Mouse (Mus musculus): ENCODE data around the gene Bloc1s5.
A peak's percentile ranks its signal among the peaks of the same experiment; 100 is the strongest.
"Not testable (repeated sequence)": the region's sequence is repeated elsewhere in the genome, so short reads cannot be mapped to it uniquely, and the experiment has no call there.

Gene Bloc1s5

GRCm38 (mm10) chr13:38618001-38618630 lies 16.8 kb downstream of the Bloc1s5 start:
- DNase-seq (ENCODE audit: low spot score in 2 of 2) = not testable (repeated sequence)

- no peak for DNase-seq (ENCODE audit: low spot score in 2 of 2)
These were observed 18.0 kb downstream of the Bloc1s5 start for GRCm38 (mm10) chr13:38616887-38617286.

DNA sequence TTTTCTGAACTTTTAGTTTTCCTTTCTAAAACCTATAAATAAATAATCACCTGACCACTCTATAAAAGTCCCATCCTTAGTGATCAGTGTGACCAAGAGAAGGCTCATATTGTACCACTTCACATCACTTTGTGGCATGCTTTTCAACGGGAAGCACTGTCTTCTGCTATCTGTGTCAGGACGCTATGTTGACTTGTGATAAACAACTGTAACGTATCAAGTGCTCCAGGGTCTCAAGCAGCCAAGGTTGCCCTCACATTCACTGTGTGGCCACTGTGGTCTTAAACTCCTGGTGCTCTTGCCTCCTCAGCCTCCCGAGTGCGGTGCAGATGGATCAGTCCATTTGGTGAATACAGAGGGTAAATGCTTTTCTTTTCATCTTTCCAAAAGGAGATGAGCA lies 19.3 kb downstream of the Bloc1s5 start:
- DNase-seq (ENCODE audit: low spot score in 2 of 2) = no peak

DNA sequence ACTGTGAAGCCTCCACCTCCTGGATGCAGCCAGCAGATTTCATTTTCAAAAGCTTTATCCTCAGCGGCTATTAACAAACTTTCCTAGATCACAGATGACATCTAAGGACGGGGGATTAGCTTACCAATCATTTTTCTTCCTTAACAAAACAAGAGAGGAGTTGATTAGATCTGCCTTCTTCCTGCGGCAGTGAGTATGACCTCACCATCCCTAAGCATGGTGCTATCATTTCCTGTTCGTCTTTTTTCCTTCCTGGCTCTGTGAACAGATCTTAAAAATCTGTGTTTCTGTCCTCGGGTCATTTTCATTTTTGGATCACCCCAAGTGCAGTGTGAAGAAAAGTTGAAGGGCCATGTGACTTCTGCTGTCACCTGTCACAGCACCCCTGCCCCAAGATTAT lies 20.6 kb downstream of the Bloc1s5 start:
- no peak for DNase-seq (ENCODE audit: low spot score in 2 of 2)

GRCm38 (mm10) chr13:38613583-38613982 lies 21.3 kb downstream of the Bloc1s5 start:
- no peak for DNase-seq (ENCODE audit: low spot score in 2 of 2)

GRCm38 (mm10) chr13:38612608-38613007 lies 22.3 kb downstream of the Bloc1s5 start:
- no peak for DNase-seq (ENCODE audit: low spot score in 2 of 2)

- DNase-seq (ENCODE audit: low spot score in 2 of 2) = no peak
These were observed 22.7 kb downstream of the Bloc1s5 start for GRCm38 (mm10) chr13:38612179-38612578.

DNA sequence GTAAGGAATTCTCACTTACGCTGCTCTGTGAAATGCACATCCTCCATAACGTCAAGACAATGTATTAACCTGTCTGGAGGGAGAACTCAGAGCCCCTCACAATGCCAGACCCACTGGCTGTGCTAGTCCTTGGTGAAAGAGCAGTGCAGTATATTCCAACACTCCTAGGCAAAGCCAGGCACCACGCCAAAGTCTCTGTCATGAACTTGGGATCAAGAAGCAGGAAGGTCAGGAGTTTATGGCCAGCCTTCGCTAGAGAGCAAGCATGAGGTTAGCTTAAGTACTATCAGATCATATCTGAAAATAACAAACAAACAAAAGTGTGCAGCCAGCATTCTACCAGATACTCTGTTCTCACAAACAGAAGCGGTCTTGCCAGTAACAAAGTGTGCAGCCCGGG lies 24.6 kb downstream of the Bloc1s5 start:
- DNase-seq (ENCODE audit: low spot score in 2 of 2) = no peak

DNA sequence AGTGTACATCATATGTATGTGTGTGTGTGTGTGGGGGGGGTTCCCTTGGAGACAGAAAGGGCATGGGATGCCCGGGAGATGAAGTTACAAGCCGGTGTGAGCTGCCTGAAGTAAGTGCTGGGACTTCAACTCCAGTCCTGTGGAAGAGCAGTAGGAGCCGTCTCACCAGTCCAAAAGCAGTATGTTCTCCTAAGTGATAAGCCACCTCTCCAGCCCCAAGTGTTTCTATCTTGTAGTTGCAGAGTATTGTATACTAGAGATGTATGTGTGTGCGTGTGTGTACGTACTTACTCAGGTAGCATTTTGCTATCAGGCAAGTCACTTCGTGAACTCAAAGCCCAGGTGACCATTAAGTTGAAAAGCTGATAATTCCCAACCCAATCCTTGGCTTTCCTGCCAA lies 27.8 kb downstream of the Bloc1s5 start:
- DNase-seq (ENCODE audit: low spot score in 2 of 2) = no peak

DNA sequence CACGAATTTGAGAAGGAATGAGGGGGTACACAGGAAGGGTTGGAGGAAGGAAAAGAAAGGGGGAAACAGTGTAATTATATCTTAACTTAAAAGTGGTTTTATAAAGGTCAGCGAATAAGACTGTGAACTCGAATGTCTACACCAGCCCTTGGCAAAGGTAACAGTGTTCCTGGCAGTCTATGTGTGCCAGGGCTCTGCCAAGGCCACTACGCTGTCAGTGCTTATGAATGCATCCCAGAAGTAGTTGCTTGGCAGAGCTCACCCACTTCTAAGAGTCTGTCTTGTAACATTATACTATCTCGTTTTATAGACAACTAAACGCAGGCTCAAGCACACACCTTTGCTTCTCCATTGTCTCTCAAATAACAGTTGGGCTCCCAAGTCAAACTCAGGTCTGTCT lies 29.6 kb downstream of the Bloc1s5 start:
- DNase-seq (ENCODE audit: low spot score in 2 of 2) = no peak

GRCm38 (mm10) chr13:38602966-38603365 lies 31.9 kb downstream of the Bloc1s5 start:
- no peak for DNase-seq (ENCODE audit: low spot score in 2 of 2)

DNA sequence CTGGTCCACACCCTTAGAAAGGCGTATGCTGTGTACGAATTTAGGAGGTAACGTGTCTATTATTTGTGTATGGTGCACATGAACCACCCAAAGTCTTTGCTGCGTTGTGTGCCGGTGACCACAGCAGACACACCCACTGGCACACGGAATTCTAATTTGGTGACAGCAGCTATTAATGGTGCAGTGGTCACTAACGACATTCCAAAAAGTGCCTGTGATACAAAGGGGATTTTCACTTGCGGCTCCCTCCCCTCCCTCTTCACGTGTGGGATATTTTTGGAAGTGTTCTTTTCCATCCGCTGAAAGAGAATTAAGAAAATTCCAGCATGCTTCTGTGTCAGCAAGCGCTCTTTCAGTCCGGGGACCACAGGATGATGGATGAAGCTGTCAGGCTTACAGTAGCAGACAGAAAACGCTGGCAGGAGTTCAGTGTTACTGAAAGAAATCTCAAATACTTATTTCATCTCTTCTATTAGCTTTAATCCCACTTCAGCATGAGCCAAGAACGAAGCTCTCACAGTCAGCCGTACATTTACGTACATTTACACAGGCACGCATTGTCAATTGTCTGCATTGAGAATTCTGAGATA lies 32.6 kb downstream of the Bloc1s5 start:
- no peak for DNase-seq (ENCODE audit: low spot score in 2 of 2)

DNA sequence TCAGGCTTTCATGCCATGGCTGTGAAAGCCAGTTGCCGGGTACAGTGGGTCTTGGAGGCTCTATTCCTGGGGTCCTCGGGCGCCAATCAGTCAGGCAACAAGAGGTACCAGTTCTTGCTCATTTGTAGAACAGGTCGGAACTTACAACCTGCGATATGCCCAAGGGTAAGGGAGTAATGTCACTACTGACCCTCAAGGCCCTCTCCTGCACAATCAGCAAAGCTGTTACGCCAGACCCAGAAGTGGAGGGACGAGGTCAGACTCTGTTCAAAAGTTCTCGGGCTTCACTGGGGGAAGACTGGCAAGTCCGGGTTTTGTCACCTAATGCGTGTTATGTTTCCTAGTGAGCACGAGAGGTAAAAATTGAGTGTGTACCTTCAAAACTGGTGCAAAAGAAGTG lies 34.1 kb downstream of the Bloc1s5 start:
- no peak for DNase-seq (ENCODE audit: low spot score in 2 of 2)

DNA sequence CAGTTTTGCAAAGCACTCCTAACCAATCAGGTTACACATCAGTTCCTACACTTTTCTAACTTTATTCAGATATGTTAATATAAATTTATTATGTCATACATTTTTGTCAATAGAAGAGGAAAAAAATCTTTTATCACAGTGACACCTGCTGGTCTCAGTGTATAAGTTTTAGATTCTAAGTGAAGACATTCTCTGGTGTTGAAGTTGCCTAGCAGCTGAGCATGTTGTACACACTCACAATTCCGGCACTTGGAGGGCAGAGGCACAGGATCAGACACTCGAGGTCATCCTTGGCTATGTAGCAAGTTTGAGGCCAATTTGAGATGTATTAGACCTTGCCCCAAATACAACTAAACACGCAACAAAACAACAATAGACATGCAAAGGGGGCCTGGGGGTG lies 37.8 kb downstream of the Bloc1s5 start:
- no peak for DNase-seq (ENCODE audit: low spot score in 2 of 2)

DNA sequence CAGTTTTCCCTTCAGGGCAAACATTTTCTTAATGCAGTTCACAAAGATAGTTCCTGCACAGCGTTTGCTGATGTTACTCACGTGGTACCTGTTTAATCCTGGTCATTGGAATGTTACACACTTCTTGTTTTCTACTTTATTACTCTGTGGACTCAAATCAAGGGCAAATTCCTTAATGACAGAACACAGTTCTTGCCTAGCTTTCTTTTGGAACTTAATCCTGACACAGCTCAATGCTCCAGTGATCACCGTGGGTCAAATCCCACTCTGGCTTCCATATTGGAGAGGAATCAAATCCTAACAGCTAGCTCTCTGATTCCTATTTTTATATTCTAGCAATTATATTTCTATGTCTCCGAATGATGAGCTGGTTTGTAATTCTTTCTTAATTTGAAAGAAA lies 38.4 kb downstream of the Bloc1s5 start:
- DNase-seq (ENCODE audit: low spot score in 2 of 2) = no peak

GRCm38 (mm10) chr13:38593114-38593513 lies 41.8 kb downstream of the Bloc1s5 start:
- no peak for DNase-seq (ENCODE audit: low spot score in 2 of 2)

- no peak for DNase-seq (ENCODE audit: low spot score in 2 of 2)
These were observed 47.6 kb downstream of the Bloc1s5 start for GRCm38 (mm10) chr13:38587350-38587749.

GRCm38 (mm10) chr13:38586451-38586850 lies 48.5 kb downstream of the Bloc1s5 start:
- no peak for DNase-seq (ENCODE audit: low spot score in 2 of 2)

DNA sequence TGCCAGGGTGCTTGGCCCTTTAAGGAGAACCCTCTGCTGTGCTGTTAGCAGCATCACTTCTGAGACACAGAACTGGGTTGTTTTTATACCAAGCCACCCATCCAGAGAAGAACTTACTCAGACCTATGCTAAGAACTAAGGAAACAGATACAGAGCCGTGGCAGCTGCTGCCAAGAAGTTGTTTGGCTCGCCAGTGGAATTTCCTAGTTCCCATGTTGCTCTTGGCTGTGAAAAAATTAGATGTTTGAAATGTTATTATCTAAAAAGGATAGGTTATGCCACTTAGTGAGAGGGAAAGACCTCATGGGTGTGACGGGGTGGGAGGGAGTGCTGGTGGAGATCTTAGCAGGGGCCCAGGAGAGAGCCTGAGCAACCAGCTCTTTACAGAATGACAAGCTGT lies 52.1 kb downstream of the Bloc1s5 start:
- DNase-seq (ENCODE audit: low spot score in 2 of 2) = no peak

DNA sequence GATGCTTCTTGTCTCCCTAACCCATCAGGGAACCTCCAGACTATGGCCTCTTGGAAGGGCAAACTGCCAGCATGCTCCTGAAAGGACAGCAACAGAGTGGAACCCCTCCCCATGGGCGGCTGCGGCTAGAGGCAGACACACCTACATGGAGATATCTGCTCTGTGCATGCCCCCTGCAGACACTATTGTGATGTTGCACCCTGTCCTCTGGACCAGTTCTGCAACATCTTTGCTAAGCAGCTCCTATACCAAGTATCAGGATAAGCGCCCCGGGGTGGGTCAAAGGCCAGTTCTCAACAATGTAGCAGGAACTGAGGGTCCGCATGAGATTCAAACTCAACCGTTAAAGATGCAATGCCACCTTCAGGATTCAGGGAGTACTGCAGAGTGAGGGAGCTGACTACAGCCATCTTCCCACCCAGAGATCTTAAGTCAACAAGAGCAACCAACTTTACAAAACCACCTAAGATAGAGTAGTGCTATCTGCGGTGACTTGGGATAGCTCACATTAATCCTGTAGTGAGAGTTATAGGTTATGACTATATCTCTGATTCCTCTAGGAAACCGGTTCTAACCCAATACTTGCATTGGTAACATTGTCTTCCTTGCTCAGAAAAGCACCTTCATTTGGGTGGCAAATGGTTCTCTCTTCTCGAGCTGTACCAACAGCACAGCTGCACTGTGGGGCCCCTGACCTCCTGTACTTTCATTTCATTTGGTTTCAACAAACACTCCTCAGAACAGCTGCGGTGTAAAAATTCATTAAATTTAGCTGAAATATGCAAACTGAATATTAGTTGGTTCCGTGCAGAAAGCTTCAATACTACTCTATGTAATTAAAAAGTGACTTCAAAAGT lies 54.1 kb downstream of the Bloc1s5 start:
- DNase-seq (ENCODE audit: low spot score in 2 of 2) = peak; percentile 22 to 25

DNA sequence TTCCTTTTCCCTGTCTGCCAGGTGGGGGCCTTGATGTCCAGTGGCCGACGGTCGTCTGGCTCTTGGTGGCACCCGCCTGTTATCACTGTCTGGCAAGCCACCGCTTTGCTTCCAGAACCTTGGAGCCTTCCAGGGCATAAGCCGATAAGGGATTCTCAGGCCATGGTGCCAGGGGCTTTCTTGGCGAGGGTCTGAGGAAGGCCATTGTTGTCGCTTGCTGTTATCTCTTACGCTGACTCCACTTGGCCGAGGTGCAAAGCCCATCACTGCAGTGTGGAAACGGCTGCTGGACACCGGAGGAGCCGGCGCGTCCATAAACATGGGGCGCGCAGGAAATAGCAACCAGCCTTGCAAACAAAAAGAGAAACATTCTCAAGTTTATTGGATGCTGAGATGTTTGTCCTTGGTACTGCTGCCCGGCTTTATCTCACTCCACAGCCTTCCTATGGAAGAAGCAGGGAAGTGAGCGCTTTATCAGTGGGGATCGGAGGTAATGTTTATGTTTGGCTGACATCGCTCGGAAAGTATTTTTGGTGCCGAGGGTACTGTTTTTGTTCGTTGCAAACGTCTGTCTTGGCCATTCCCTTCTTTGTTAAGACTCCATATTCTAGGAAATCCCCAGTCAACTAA lies 54.8 kb downstream of the Bloc1s5 start:
- no peak for DNase-seq (ENCODE audit: low spot score in 2 of 2)

DNA sequence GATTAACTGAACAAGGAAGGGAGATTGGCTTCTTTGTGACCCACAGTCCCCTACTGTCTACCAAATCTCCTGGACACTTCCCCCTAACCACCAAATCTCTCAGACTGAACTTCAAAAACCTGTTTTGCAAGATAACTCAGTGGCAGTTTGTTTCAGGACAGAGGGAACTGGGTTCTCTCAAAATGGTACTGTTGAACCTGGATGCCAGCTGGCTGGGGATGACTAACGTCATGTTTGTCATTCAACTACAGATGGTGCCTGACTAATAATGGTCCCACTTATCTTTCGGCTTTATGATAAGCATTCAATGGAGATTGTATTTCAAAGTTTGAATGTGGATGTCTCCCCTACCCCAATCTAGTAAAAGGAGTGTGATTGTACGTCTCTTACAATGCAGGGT lies 60.2 kb downstream of the Bloc1s5 start:
- no peak for DNase-seq (ENCODE audit: low spot score in 2 of 2)

GRCm38 (mm10) chr13:38573281-38573680 lies 61.6 kb downstream of the Bloc1s5 start:
- DNase-seq (ENCODE audit: low spot score in 2 of 2) = no peak

All from frontal cortex, postnatal 10 days (tissue).